Mouse (Mus musculus) ES-E14 (cell line): ENCODE results near the gene Bpifb3. TPM values are rescaled to one million over a fixed set of nuclear protein-coding genes. Genes with fewer than 3 reads are reported as not detected.
A peak's percentile ranks its signal among the peaks of the same experiment; 100 is the strongest.

Source experiments
- DNase-seq: peaks from one replicate; pipeline ENCODE4 v3.0.0-alpha.2; 2013; ENCODE audit warnings: low read depth, low spot score
- H3K27ac ChIP-seq: 2 replicates; pipeline ENCODE4 v1.5.1; 2012; ENCODE audit warnings: low read depth, mild to moderate bottlenecking, low read length, moderate library complexity, mixed read lengths; ENCODE audit not compliant: poor library complexity, insufficient read depth, severe bottlenecking
- H3K36me3 ChIP-seq: 2 replicates; pipeline ENCODE4 v1.6.1; 2012; ENCODE audit warnings: mild to moderate bottlenecking, low read length, moderate library complexity, mixed read lengths; ENCODE audit not compliant: control insufficient read depth, poor library complexity, insufficient read depth, severe bottlenecking
- H3K4me1 ChIP-seq, 2 experiments: fragments of 150-350 bp in 1 of 2; sonication (generic) in 1 of 2; 2 replicates each; pipeline ENCODE4 v1.6.1; 2012; ENCODE audit warnings: low read length in 2 of 2, mild to moderate bottlenecking in 1 of 2, mixed read lengths in 1 of 2; ENCODE audit not compliant: control insufficient read depth in 2 of 2, insufficient read depth in 2 of 2, poor library complexity in 1 of 2
- H3K4me3 ChIP-seq, 2 experiments: fragments of 150-350 bp in 1 of 2; sonication (generic) in 1 of 2; 2 replicates each; pipeline ENCODE4 v1.5.1; 2012; ENCODE audit warnings: low read length in 2 of 2, low read depth in 1 of 2, mild to moderate bottlenecking in 1 of 2, mixed read lengths in 1 of 2; ENCODE audit not compliant: insufficient read depth in 1 of 2, poor library complexity in 1 of 2, severe bottlenecking in 1 of 2
- H3K9ac ChIP-seq: 2 replicates; pipeline ENCODE4 v1.6.1; 2012; ENCODE audit warnings: low read depth, mild to moderate bottlenecking, low read length, mixed read lengths; ENCODE audit not compliant: poor library complexity, insufficient read depth, severe bottlenecking
- H3K9me3 ChIP-seq: fragments of 150-350 bp; sonication (generic); 2 replicates; pipeline ENCODE4 v1.6.1; 2012; ENCODE audit warnings: low read depth, mild to moderate bottlenecking, low read length; ENCODE audit not compliant: control insufficient read depth, insufficient read depth
- CHD2 ChIP-seq: IDR thresholded peaks from 2 replicates; pipeline ENCODE4 v1.6.1; 2014; ENCODE audit warnings: mild to moderate bottlenecking, low read depth, low read length, inconsistent platforms
- HCFC1 ChIP-seq: IDR thresholded peaks from 2 replicates; pipeline ENCODE4 v1.6.1; 2012; ENCODE audit warnings: low read length, inconsistent platforms, borderline replicate concordance; ENCODE audit not compliant: insufficient read depth
- MAFK ChIP-seq: IDR thresholded peaks from 2 replicates; pipeline ENCODE4 v1.6.1; 2014; ENCODE audit warnings: mild to moderate bottlenecking, low read depth, low read length, inconsistent platforms; ENCODE audit not compliant: insufficient read depth
- ZC3H11A ChIP-seq: IDR thresholded peaks from 2 replicates; pipeline ENCODE4 v1.6.1; 2012; ENCODE audit warnings: low read depth, mild to moderate bottlenecking, inconsistent platforms, low read length, borderline replicate concordance
- ZNF384 ChIP-seq: IDR thresholded peaks from 2 replicates; pipeline ENCODE4 v1.6.1; 2012; ENCODE audit warnings: low read depth, low read length, inconsistent platforms
- in situ Hi-C, 2 experiments: fragments of 600-800 bp; cut with MboI; formaldehyde crosslinking; loops; one replicate each; pipeline ENCODE4 v1.15.1; 2025; ENCODE audit warnings: low sequenced_read_pairs in 2 of 2, inconsistent platforms in 1 of 2; ENCODE audit not compliant: unreplicated experiment in 2 of 2
- total RNA-seq: library from RNA; depleted of rRNA; stranded (reverse); fragments of 300-350 nt; gene quantifications from 2 replicates; pipeline ENCODE4 v1.2.3, GENCODE M21; 2012

The Bpifb3 gene
- total RNA-seq, 1 experiment = not detected

DNA sequence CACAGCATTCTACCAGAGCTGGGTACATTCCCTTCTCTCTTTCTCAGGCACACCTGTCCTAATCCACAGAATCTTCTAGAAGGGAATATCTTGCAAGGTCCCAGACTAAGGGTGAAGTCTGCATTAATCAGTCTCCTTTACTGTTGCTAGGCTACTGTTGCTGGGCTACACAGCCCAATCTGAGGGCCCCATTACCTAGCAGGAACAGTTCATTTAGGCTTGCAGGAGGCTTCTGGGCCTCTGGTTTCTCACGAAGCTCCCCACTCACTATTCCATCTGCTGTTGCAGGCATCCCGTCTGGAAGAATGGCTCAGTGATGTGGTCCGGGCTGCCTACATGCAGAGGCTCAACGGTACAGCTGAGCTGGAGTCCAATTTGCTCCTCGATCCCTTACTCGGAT is 13.1 kb downstream of the Bpifb3 start:
- Histone ChIP-seq H3K9ac (no peak overlapping the region), H3K4me3 (no peak overlapping the region), H3K9me3 (no peaks in the 10 kb centered on the region), H3K36me3 (no peaks in the 10 kb centered on the region), H3K27ac (no peak overlapping the region), H3K4me1 (no peaks in the 10 kb centered on the region)
- no peak for TF ChIP-seq HCFC1
- TF ChIP-seq ZC3H11A = no peak
- no peak for TF ChIP-seq CHD2
- TF ChIP-seq MAFK = no peak
- no peak for TF ChIP-seq ZNF384
- no peak for DNase-seq
- in situ Hi-C loops = no loop called here

DNA sequence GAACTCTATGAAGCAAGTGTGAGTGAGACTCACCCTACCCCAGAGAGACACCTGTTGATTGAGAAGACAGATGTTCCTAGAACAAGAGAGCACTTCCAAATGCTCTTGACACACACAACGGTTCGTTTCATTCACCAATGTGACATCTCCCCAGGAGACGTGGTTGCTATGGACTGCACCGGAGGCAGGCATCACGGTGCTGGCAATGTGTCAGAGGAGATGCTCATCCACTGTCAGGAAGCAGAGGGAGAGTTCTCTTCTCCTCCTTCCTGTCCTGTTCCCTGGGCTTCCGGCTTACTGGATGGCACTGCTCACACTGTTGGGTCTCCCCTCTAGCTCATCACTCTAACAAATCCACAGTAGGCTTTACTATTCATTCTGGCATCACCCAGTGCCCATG is 15.3 kb downstream of the Bpifb3 start:
- no peak for DNase-seq
- H3K36me3 ChIP-seq = no peaks in the 10 kb centered on the region
- H3K4me1 ChIP-seq = no peaks in the 10 kb centered on the region
- no peak overlapping the region for H3K9ac ChIP-seq
- no peak overlapping the region for H3K4me3 ChIP-seq
- H3K27ac ChIP-seq = no peak overlapping the region
- TF ChIP-seq ZC3H11A (no peak), ZNF384 (no peak), HCFC1 (no peak), CHD2 (no peak), MAFK (no peak)
- in situ Hi-C loops = no loop called here
- H3K9me3 ChIP-seq = no peaks in the 10 kb centered on the region

DNA sequence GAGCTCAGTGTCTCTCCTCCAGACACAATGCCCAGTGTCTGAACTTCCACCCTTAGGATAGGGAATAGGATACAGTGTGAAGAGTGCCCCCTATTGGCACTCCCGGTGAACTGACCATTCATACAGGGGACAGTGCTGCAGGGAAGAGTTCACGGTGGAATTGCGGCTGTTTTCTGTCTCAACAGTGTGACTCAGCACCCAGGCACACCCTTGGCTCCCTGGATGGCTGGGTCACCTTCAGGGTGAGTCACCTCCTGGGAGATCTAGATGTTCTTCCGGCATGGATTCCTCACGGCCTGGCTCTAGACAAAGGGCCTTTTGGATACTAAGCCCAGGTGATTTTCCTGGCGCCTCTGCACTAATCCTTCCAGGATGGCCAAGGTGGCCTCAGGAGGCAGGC is 17.3 kb downstream of the Bpifb3 start:
- in situ Hi-C loops = no loop called here
- TF ChIP-seq ZNF384 = no peak
- 0 out of 2 replicates have a peak, but pooled peaks have one; percentile 15 for TF ChIP-seq MAFK
- no peak for TF ChIP-seq CHD2
- TF ChIP-seq HCFC1 = no peak
- DNase-seq = peak; percentile 30
- 0 out of 2 replicates have a peak overlapping the region, but pooled peaks have one; percentile 2 for H3K27ac ChIP-seq
- no peak overlapping the region for H3K4me3 ChIP-seq
- no peaks in the 10 kb centered on the region for H3K36me3 ChIP-seq
- H3K4me1 ChIP-seq = no peaks in the 10 kb centered on the region
- no peaks in the 10 kb centered on the region for H3K9me3 ChIP-seq
- no peak overlapping the region for H3K9ac ChIP-seq

DNA sequence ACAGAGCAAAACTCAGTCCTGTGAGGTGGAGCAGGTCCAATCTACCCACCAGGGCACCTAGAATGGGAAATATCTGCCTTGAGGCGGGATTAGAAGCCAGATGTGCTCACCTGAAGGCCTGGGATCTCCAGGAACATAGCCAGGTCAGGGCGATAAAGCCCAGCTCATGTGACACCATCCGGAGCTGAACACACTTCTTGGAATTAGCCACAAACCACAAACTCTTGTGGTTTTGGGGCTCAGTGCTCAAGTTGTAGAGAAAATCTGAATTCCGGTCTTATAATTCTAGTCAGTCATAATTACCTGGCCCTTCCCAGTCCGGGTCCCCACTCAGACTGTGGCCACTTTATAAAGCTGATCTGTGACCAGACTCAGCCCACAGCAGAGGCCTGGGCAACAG is 19.8 kb downstream of the Bpifb3 start, which contains the start of gene Bpifb4:
Bpifb4 (plus strand) TSS at position 370 of the 400 bp plus-strand sequence.
- Histone ChIP-seq H3K4me1 (no peaks in the 10 kb centered on the region), H3K9me3 (no peaks in the 10 kb centered on the region), H3K36me3 (no peaks in the 10 kb centered on the region), H3K27ac (no peak within 1 kb of the TSS), H3K9ac (no peak within 1 kb of the TSS), H3K4me3 (no peak within 1 kb of the TSS)
- TF ChIP-seq ZNF384 = no peak
- TF ChIP-seq CHD2 = no peak
- no peak for TF ChIP-seq ZC3H11A
- TF ChIP-seq HCFC1 = no peak
- no peak for TF ChIP-seq MAFK
- in situ Hi-C loops = no loop called here
- DNase-seq = no peak

DNA sequence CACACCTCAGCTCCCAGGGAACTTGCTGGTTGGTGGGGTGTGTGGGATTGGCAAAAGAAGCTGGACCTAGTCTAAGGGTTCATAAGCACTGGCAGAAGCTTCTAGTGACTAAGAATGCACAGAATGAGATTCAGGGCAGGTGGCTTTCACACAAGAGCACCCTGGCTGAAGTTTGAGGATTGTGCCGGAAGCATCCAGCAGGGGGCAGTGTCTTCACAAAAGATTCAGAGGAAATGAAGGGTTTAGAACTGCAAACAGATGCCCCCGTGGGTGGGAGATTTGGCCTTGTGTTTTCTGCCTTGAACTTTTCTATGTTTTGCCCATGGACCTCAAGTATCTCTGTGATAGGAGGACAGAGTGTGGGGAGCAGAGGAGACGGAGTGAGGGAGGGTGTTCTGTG is 25.5 kb downstream of the Bpifb3 start:
- Histone ChIP-seq H3K27ac (no peak overlapping the region), H3K4me1 (no peaks in the 10 kb centered on the region), H3K9ac (no peak overlapping the region), H3K9me3 (no peaks in the 10 kb centered on the region), H3K36me3 (no peaks in the 10 kb centered on the region), H3K4me3 (no peak overlapping the region)
- in situ Hi-C loops = no loop called here
- TF ChIP-seq CHD2 = no peak
- no peak for TF ChIP-seq ZC3H11A
- peak; percentile 60 for DNase-seq
